Mouse (Mus musculus): ENCODE measurements around the gene Ociad2. TPM values are rescaled to one million over a fixed set of nuclear protein-coding genes. Genes with fewer than 3 reads are reported as not detected.

Ociad2 gene
- 4.8 and 5.4 TPM in 2 replicates for polyA plus RNA-seq (2012; rRNA removed)

DNA sequence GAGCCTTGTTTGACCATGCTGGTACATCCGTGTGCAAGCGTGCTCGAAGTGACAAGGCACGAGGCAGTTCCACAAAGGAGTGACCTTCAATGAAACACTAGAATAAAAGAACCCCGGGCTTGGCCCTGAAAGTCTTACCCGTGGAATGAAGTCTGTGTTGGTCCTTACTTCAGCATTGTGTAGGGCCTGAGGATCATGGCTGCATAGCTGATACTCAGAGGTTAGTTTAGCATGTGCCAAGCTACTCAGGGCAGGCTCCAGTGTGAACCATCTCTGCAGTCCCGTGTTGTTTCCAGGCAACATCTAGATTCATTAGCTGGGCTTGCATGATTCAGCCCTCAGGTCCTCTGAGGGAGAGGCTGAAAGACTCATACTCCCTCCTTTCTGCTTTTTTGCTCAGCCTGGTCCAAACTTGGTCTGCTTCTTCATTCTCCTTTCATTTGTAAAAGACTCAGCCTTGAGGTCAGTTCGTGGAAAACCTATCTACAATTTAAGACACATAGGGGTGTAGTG is at the start of gene Ociad2:
Gene Ociad2 (minus strand): TSS at position 306 of the 513 bp plus-strand sequence.

DNA sequence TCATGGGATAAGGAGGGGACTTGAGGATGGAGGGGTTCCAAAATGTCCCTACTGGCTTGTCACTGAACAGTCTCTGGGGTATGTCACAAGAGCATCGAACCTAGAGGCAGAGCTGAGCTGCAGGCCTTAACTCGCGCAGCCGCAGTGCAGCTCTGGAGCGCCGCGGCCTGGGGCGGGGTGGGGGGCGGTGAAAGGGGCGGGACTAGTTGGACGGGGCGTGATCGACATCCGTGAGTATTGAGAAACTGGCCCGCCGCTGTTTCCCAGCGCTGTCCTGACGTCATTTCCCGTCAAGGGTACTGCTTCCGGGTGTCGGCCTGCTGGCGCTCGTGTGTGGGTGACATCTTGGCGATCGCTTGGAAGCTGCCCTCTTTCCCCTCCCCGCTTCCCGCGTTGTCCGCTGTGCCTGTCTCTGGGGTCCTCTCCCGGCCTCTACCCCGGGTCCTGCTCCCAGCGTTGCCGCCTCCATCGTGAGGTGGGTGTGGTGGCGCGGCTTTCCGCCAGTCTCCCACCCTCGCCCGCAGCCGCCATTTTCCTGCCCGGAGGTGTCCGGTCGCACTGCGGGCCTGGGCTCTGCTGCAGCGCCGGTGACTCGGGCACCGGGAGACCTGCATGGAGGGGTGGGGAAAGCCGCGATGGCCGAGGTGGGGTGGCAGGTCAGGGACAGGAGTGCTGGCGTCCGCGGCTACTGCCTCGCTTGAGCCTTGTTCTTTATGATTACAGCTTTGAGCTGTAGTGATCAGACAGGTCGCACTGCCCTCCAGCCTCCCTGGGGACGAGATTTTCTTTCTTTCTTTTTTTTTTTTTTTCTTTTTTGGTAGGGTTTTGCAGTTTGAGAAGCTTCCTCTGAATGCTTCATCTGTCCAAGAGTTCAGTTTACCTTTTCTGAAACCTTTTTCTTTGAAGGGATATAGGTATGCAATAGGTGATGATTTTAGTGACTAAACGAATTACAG is 48.0 kb downstream of the Ociad2 start, which contains the start of gene Ociad1:
Gene Ociad1 (plus strand): TSS at position 283 of the 956 bp plus-strand sequence.

Other genes with a start within 250 kb of the Ociad2 start
- gene Fryl, start 84.4 kb downstream of the Ociad2 start, polyA plus RNA-seq (2012; rRNA removed) = 37.3 and 55.8 TPM in 2 replicates
- gene Ociad1, start 48.2 kb downstream of the Ociad2 start, polyA plus RNA-seq (2012; rRNA removed) = 113 and 157 TPM in 2 replicates
- 0.04 TPM in 1 of 2 replicates, not detected in the other for gene Cwh43, start 65.0 kb upstream of the Ociad2 start, polyA plus RNA-seq (2012; rRNA removed)
- gene Dcun1d4, start 140.0 kb upstream of the Ociad2 start, polyA plus RNA-seq (2012; rRNA removed) = 31.3 and 38.7 TPM in 2 replicates